Mouse (Mus musculus) embryonic facial prominence, embryonic 15.5 days (tissue): ENCODE measurements at regions not wholly inside any gene's neighbourhood (a gene's known extent, or its start where the extent isn't known, plus 50 kb on each side); places are given as distances from the start of the nearest gene placed in this dataset.

ENCODE experiments used
- ATAC-seq: fragments of 200-750 bp; cut with Nextera tagmentation; 2 replicates; pipeline ENCODE4 v1.8.0; 2017; ENCODE audit warnings: low read depth, moderate TSS enrichment; ENCODE audit not compliant: insufficient number of reproducible peaks, low FRiP score, low TSS enrichment
- H3K27ac ChIP-seq: fragments of 300-500 bp; sonication (generic); replicated peaks from 2 replicates; pipeline ENCODE4 v1.5.1; 2015; ENCODE audit warnings: mild to moderate bottlenecking, inconsistent platforms
- H3K27me3 ChIP-seq: fragments of 300-500 bp; sonication (generic); 2 replicates; pipeline ENCODE4 v1.6.1; 2015; ENCODE audit warnings: inconsistent platforms
- H3K36me3 ChIP-seq: fragments of 300-500 bp; sonication (generic); 2 replicates; pipeline ENCODE4 v1.6.1; 2015; ENCODE audit warnings: mild to moderate bottlenecking, inconsistent platforms
- H3K4me1 ChIP-seq: fragments of 300-500 bp; sonication (generic); 2 replicates; pipeline ENCODE4 v1.6.1; 2015; ENCODE audit warnings: inconsistent platforms
- H3K4me2 ChIP-seq: fragments of 300-500 bp; sonication (generic); replicated peaks from 2 replicates; pipeline ENCODE4 v1.6.1; 2015; ENCODE audit warnings: mild to moderate bottlenecking, inconsistent platforms
- H3K4me3 ChIP-seq: fragments of 300-500 bp; sonication (generic); replicated peaks from 2 replicates; pipeline ENCODE4 v1.5.1; 2015; ENCODE audit warnings: mild to moderate bottlenecking, inconsistent platforms
- H3K9ac ChIP-seq: fragments of 300-500 bp; sonication (generic); 2 replicates; pipeline ENCODE4 v1.6.1; 2015; ENCODE audit warnings: inconsistent platforms
- H3K9me3 ChIP-seq: fragments of 300-500 bp; sonication (generic); replicated peaks from 2 replicates; pipeline ENCODE4 v1.6.1; 2016; ENCODE audit warnings: inconsistent platforms
- WGBS: fragments of 180-500 bp; shearing (Covaris S2); methylation state at CpG from one replicate; pipeline ENCODE4 v1.1.7; 2015; 5-methylcytosine and 5-hydroxymethylcytosine counted together

- ATAC-seq: no peak
- H3K4me3 ChIP-seq: no peak overlapping the region
- H3K4me2 ChIP-seq: no peak overlapping the region
- H3K27me3 ChIP-seq: no peaks in the 10 kb centered on the region
- no peaks in the 10 kb centered on the region for H3K36me3 ChIP-seq
- no peaks in the 10 kb centered on the region for H3K4me1 ChIP-seq
- no peaks in the 10 kb centered on the region for H3K9me3 ChIP-seq
- H3K9ac ChIP-seq: no peak overlapping the region
- 48% methylated on average over 6 of the region's 6 CpGs for WGBS
- H3K27ac ChIP-seq: no peak overlapping the region
Observed at GRCm38 (mm10) chr6:31324717-31325116, 73.8 kb upstream of the Mkln1 start.

DNA sequence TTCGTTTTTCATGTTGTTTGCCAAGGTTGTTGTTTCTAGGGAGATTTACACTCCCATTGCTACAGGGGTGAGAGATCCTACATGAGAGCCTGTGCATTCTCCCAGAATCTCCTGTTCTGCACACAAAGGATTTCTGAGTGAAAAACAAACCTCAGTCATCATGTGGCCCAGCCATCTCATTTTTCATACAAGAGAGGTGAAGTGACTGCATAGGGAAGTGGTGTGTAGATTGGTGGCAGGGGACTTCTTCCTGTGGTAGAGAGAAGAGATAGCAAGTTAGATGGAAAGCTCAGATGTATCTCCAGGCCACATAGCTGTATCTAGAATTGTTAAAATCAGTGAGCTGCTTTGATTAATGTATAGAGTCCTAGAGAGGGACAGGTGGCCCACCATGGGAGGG lies 72.9 kb upstream of the Mkln1 start:
- no peak for ATAC-seq
- Histone ChIP-seq H3K36me3 (no peaks in the 10 kb centered on the region), H3K4me1 (no peaks in the 10 kb centered on the region), H3K9ac (no peak overlapping the region), H3K4me2 (no peak overlapping the region), H3K27ac (no peak overlapping the region), H3K27me3 (no peaks in the 10 kb centered on the region), H3K4me3 (no peak overlapping the region), H3K9me3 (no peaks in the 10 kb centered on the region)
- 78% methylated on average over 1 of the region's 1 CpGs for WGBS

DNA sequence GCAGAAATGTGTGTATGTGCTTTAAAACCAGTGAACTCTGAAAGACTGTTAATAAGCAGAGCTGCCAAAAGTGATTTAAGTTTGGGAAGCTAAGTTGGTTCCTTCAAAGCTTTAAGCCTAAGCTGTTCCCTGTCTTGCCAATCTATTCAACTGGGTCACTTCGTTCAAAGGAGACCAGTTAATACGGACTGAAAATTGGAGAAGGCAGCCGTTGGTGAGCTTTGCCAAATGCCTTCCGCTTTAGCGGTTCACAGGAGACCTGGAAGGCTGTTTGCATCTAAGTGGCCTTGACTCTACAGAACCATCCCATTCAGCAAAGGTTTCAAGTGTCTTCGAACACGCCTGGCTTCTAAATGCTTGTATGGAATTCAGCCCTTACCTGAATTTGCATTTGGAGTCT lies 68.2 kb upstream of the Mkln1 start:
- no peak for ATAC-seq
- Histone ChIP-seq H3K27me3 (no peaks in the 10 kb centered on the region), H3K4me2 (no peak overlapping the region), H3K9me3 (no peaks in the 10 kb centered on the region), H3K4me3 (no peak overlapping the region), H3K36me3 (no peaks in the 10 kb centered on the region), H3K27ac (no peak overlapping the region), H3K9ac (no peak overlapping the region), H3K4me1 (no peaks in the 10 kb centered on the region)
- 77% methylated on average over 7 of the region's 7 CpGs for WGBS

DNA sequence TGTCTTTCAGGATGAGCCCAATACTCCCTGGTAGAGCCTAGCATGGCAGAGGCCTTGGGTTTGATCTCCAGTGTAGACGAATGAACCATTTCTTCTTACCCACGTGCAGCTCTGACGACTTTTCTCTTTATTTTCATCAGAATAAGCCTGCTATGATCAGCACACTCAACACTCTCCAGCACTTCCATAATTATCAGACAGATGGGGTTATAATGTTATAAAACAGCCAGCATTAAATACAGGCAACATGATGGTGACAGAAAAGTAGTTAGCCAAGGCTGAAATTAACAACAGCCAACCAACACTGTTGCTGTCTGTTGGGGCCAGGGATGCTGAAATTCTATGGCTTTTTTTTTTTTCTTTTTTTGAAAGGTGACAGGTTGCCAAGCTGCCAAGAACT lies 67.7 kb upstream of the Mkln1 start:
- no peaks in the 10 kb centered on the region for H3K9me3 ChIP-seq
- H3K27me3 ChIP-seq: no peaks in the 10 kb centered on the region
- no peaks in the 10 kb centered on the region; the same call in 1 of the 2 replicates for H3K4me1 ChIP-seq
- no peak overlapping the region for H3K4me3 ChIP-seq
- H3K27ac ChIP-seq: no peak overlapping the region
- H3K36me3 ChIP-seq: no peaks in the 10 kb centered on the region
- H3K9ac ChIP-seq: no peak overlapping the region
- H3K4me2 ChIP-seq: no peak overlapping the region
- 86% methylated on average over 3 of the region's 3 CpGs for WGBS
- ATAC-seq: no peak

DNA sequence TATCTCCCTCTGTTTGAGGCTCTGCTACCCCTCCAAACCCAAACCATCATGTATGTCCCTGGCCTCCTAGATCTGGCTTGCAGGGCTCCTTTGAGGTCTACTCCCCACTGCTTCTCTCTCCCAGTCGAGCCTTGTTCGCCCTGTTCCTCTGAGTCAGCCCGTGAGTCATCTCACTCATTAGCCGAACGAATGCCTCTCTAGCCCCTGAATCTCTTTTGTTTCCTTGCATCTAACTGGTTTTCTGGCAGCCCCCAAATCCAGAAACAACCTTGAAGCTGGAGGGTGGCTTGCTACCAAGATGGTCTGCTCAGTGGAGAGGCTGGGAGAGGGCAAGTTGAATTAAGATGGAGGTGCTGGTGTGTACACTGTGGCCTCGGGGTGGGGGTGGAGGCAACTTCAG lies 66.3 kb upstream of the Mkln1 start:
- Histone ChIP-seq H3K9ac (no peak overlapping the region), H3K36me3 (no peaks in the 10 kb centered on the region), H3K4me2 (no peak overlapping the region), H3K9me3 (no peaks in the 10 kb centered on the region), H3K4me1 (no peaks in the 10 kb centered on the region; the same call in 1 of the 2 replicates), H3K27me3 (no peaks in the 10 kb centered on the region), H3K27ac (no peak overlapping the region), H3K4me3 (no peak overlapping the region)
- 75% methylated on average over 6 of the region's 6 CpGs for WGBS
- no peak for ATAC-seq

GRCm38 (mm10) chr6:31332714-31333113 lies 65.8 kb upstream of the Mkln1 start:
- Histone ChIP-seq H3K4me1 (no peaks in the 10 kb centered on the region; the same call in 1 of the 2 replicates), H3K4me3 (no peak overlapping the region), H3K27ac (no peak overlapping the region), H3K9ac (no peak overlapping the region), H3K36me3 (no peaks in the 10 kb centered on the region), H3K9me3 (no peaks in the 10 kb centered on the region), H3K4me2 (no peak overlapping the region), H3K27me3 (no peaks in the 10 kb centered on the region)
- 79% methylated on average over 4 of the region's 4 CpGs for WGBS
- ATAC-seq: no peak

DNA sequence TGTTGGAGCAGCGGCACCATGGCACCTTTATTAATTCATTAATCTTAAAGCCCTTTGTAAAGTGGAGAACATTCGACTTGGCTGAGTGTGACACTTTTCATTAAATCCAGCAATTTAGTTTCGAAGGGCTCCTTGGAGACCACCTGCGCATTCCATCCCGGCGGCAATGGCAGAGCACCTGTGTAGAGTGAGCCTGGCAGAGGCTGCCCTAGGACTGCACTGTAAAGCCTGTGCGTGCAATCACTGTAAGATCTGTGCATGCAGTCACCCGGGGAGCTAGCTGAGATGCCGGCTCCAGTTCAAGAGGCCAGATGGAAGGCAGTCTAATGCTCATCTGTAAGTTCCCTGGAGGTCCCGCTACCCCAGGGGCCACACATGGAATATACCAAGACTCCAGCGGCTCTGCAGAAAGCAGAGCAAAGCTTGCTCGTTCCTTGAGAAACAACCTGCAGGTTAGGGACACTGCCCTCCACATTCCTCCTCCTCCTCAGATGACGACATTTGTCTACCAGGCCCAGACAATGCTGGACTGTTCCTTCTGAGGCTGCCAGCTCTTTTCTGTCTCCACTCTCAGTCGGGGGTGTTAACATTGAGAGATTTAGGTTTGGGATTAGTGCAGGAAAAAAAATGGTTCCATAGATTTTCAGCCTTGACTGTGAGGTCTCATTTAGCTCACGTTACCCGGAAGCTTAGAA lies 65.2 kb upstream of the Mkln1 start:
- Histone ChIP-seq H3K9me3 (no peaks in the 10 kb centered on the region), H3K4me2 (no peak overlapping the region), H3K9ac (no peak overlapping the region), H3K27me3 (no peaks in the 10 kb centered on the region), H3K4me3 (no peak overlapping the region), H3K4me1 (no peaks in the 10 kb centered on the region; the same call in 1 of the 2 replicates), H3K36me3 (no peaks in the 10 kb centered on the region), H3K27ac (no peak overlapping the region)
- ATAC-seq: no peak
- WGBS: 65% methylated on average over 16 of the region's 16 CpGs

- 83% methylated on average over 4 of the region's 4 CpGs for WGBS
- Histone ChIP-seq H3K27me3 (no peaks in the 10 kb centered on the region), H3K4me3 (no peak overlapping the region), H3K27ac (no peak overlapping the region), H3K36me3 (no peaks in the 10 kb centered on the region), H3K4me2 (no peak overlapping the region), H3K9me3 (no peaks in the 10 kb centered on the region), H3K4me1 (peaks cover 2% of the 10 kb centered on the region; the same call in 1 of the 2 replicates), H3K9ac (no peak overlapping the region)
- no peak for ATAC-seq
Observed at GRCm38 (mm10) chr6:31334086-31334485, 64.4 kb upstream of the Mkln1 start.

DNA sequence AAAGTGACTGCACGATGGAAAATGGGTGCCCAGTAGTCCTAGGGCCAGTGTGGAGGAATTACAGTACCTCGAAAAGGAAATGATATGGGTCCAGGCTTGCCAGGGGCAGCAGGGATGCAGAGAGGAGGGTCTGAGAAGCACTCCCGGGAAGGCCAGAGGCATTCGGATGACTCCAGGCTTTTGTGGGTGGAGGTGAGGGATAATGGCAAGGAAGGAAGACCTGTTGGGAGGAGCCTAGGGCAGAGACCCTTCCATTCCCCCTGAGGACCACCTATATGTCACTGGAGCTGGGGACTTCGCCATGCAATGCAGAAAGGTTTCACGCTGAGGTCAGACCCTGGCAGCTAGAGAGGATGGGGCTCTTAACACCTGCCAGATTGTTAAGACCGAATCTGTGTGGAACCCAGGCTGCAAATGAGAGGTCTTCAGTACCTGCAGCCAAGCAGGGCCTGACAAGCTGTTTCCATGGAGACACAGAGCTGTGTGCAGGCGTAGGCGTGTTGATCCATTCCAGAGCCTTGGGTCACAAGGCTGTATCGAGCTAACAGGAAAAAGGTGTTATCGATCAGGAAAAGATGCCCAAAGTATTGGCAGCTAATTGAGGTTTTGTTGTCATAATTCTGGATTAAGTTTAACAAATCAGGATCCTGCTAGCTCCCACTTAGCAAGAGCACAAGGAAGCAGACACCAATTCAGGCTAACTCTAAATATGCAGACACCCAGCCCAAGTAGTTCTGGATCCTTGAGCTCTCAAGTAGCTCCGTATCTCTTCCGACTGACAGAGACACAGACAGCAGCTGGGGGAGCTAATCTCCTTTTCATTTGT lies 59.2 kb upstream of the Mkln1 start:
- Histone ChIP-seq H3K9me3 (no peaks in the 10 kb centered on the region), H3K4me1 (peaks cover 10% of the 10 kb centered on the region; the same call in 1 of the 2 replicates), H3K4me2 (no peak overlapping the region), H3K4me3 (no peak overlapping the region), H3K9ac (no peak overlapping the region), H3K27me3 (no peaks in the 10 kb centered on the region), H3K27ac (no peak overlapping the region), H3K36me3 (no peaks in the 10 kb centered on the region)
- ATAC-seq: 0 out of 2 replicates have a peak, but pooled peaks have one; percentile 24
- WGBS: 44% methylated on average over 13 of the region's 13 CpGs

DNA sequence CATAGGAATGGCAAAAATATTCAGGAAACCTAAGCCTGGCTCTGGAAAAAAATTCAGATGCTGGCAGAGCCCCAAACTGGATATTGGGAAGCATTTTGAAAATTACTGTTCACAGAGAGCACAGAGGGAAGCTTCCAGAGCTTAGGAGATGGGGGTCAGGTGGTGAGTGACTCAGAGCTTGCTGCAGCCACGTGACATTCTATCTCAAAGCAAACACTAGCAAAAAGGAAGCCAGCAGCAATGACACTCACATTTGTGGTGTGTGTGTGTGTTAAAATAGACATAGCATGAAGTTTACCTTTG lies 58.6 kb upstream of the Mkln1 start:
- Histone ChIP-seq H3K4me1 (peaks cover 10% of the 10 kb centered on the region; the same call in 1 of the 2 replicates), H3K27me3 (no peaks in the 10 kb centered on the region), H3K27ac (no peak overlapping the region), H3K9me3 (no peaks in the 10 kb centered on the region), H3K4me2 (no peak overlapping the region), H3K4me3 (no peak overlapping the region), H3K36me3 (no peaks in the 10 kb centered on the region), H3K9ac (no peak overlapping the region)
- WGBS: 13% methylated on average over 1 of the region's 1 CpGs
- ATAC-seq: no peak

DNA sequence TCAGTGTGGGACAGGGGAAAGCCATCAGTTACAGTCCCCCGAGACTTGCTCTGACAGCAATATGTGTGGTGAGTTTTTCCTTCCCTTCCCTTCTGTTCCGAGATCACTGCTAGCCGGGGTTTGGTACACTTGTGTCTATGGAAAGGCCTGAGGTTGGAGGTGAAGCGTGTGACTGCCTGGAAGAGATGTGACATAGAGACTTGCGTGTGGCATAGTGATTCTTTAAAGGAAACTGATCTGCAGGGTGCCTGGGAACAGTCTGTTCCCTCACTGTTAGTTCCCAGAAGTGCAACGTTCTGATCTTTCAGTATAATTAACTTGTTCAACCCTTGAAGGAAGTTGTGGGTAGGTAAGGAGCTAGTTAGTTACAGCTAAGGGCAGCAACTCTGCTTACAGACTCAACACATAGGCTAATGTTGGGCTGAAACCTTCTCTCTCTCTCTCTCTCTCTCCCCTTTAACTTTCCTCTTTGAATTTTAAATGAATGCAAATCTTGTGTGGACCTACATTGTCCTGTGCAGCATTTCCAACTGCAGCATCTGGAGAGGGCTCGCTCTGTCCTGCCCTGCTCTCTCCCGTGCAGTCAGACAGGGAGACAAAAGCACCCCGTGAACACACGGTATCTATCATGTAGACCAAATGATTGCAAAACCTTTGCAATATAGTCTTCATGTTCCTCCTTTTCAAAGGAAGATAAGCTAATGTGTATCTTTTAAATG lies 53.0 kb upstream of the Mkln1 start:
- no peak overlapping the region for H3K9ac ChIP-seq
- no peaks in the 10 kb centered on the region for H3K4me1 ChIP-seq
- no peaks in the 10 kb centered on the region for H3K36me3 ChIP-seq
- no peak for ATAC-seq
- H3K4me2 ChIP-seq: no peak overlapping the region
- no peak overlapping the region for H3K27ac ChIP-seq
- no peak overlapping the region for H3K4me3 ChIP-seq
- H3K9me3 ChIP-seq: no peaks in the 10 kb centered on the region
- 55% methylated on average over 10 of the region's 10 CpGs for WGBS
- no peaks in the 10 kb centered on the region for H3K27me3 ChIP-seq
